Mouse (Mus musculus) heart, adult 18-20 months (tissue): Measurements from ENCODE around the gene U2af1l4. TPM values are rescaled to one million over a fixed set of nuclear protein-coding genes. Genes with fewer than 3 reads are reported as not detected.

Source experiments
- DNase-seq, 2 experiments: peaks; one replicate each; pipeline ENCODE4 v3.0.0; 2021 to 2022; ENCODE audit warnings: mixed read lengths in 1 of 2
- total RNA-seq, 2 experiments: library from RNA; stranded (reverse); gene quantifications; 2 replicates each; pipeline ENCODE4 v1.2.3; 2021

Gene U2af1l4
- total RNA-seq, 2 experiments from 2014 or later, result 61.2 to 65.9 TPM

DNA sequence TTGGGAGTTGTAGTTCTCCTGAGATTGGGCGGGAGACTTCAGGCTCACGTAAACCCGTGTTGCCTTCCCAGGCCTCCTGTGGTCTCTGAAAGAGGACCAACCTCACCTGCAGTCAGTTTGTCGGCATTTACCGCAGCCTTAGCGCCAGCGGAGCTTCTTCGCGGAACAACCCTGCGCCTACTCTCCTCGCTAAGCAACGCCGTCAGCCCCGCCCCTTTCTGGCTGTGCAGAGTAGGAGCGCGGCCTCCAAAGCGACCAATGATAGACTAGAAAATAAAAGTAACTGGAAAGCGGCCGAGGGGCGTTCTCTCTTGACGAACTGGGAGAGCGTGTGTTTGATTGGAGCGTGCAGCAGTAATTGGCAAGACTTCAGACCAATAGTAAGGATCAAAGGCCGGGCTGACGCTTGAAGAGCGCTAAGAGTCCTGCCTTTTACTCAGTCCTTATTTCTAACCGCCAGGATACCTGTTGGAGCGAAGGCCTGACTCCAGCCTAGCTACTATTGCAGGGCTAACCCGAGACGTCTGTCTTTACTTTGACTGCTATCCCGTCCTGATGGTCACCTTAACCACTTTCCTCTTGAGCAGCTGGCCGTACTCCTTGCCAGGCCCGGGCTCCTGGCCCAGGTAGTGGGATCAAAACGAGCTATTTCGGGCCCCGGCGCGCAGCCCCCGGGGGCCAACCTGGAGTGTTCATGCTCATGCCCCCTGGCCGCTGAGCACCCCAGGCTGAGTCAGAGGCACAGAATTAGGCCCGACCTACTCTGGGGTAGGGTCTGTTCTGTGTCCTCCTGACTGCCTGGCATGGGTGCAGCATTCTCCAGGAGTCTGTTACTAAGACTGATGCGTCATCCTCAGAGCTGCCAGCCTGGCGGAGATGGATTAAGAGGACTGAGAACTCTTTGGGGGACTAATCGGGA is 10.7 kb upstream of the U2af1l4 start, which contains the start of the genes Hspb6 and Proser3:
Hspb6 (plus strand) TSS at position 77 of the 919 bp plus-strand sequence.
Proser3 (minus strand) TSS at position 198 of the 919 bp plus-strand sequence.
- DNase-seq, result peak; percentile 99

DNA sequence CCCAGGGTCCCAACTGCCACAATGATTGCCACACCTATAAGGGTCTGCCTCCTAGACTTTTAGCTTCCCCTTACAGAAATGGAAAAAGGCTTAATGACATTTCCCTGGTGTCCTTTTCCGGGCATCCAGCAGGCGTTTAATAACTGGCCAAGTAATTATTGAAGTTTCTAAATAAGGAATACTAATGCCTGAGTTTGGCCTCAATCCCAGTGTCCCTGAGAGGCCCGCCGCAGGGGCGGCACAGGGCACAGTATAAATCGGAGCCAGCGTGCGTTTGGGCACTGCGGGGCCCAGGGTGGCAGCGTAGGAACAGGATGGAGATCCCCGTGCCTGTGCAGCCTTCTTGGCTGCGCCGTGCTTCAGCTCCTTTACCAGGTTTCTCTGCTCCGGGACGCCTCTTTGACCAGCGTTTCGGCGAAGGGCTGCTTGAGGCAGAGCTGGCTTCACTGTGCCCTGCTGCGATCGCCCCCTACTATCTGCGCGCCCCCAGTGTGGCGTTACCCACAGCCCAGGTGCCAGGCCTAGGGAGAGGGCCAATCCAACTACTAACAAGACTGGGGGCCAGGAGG is 10.0 kb upstream of the U2af1l4 start:
- peak; percentile 79 to 80 for DNase-seq

DNA sequence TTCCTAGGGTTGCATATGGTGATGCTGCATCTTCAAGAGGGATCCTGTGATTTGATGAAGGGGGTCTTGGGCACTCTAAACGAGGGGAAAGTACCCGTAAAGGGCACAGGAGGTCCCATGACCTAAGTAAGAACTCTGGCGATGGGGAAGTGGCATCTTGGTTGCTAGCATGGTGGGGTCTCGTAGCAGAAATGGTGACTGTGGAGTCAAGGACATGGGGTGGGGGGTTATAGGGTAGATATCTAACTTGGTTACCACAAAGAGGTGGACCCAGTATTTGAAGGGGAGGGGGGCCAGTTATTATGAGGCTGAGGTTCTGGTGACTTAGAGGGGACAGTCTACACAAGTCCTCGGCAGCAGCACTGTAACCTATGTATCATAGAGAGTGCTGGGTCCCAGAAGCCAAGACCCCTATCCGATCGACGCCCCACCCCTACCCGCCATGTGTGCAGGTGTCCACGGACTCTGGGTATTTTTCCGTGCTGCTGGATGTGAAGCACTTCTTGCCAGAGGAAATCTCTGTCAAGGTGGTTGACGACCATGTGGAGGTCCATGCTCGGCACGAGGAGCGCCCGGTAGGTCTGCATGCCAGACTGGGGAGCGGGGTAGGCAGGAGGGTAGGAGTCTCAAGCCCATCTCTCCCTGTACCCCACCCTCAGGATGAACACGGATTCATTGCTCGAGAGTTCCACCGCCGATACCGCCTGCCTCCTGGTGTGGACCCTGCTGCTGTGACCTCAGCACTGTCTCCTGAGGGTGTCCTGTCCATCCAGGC is 9.1 kb upstream of the U2af1l4 start:
- peak in 1 of 2 experiments; percentile 33 for DNase-seq

DNA sequence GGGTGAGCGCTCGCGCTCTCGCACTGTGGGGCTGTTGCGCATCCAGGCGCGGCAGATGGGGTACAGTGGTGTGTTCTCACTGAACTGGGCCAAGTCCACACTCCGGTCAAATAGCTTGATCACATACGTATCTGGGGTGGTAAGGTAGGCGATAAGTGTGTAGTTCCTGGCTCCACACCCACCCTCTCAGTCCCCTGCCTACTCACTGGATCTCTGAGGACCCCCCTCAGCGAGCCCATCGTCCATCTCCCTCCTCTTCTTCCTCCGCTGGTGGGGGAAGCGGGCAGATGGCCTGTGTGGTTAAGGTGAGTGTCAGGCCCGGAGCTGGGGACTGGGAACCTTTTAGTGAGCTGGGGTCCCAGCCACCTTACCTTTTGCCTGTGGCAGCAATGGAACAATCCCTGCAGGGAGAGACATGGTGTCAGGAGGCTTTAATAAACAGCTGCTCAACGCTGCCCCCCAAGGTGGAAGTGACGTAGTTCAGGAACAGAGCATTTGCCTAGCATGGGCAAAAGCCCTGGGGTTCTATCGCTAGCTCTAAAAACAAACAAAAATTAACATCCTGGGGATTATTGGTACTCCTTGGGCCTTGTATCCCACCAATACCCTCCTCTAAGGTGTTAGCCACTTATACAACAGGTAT is 6.1 kb upstream of the U2af1l4 start:
- no peak for DNase-seq

DNA sequence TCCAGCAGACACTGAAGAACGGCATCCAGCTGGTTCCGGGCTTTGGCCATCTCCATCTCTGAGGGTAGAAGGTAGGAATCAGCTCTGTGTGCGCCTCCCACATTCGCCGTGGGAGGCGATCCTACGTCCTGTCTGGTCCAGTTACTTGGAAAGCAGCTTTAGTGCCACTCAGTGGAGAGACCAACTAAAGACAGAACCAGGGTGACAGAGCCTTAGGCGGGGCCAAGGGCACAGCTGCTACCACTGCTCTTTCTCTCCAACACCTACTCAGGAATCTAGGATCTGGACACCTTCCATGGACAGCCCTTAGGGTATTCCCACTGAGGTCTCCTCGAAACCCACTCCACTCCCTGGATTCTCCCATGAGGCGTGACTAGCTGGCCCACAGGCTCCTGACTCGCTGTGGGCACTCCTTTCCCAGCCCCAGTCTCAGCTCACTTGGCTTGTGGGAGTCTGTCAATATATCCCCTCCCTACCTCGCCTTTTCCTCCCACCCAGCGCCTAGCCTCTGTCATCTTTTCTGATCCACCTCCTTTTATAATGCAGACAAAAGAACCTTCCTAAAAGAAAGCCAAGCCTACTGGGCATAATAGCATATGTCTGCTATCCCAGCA is 5.1 kb upstream of the U2af1l4 start:
- DNase-seq, result no peak

DNA sequence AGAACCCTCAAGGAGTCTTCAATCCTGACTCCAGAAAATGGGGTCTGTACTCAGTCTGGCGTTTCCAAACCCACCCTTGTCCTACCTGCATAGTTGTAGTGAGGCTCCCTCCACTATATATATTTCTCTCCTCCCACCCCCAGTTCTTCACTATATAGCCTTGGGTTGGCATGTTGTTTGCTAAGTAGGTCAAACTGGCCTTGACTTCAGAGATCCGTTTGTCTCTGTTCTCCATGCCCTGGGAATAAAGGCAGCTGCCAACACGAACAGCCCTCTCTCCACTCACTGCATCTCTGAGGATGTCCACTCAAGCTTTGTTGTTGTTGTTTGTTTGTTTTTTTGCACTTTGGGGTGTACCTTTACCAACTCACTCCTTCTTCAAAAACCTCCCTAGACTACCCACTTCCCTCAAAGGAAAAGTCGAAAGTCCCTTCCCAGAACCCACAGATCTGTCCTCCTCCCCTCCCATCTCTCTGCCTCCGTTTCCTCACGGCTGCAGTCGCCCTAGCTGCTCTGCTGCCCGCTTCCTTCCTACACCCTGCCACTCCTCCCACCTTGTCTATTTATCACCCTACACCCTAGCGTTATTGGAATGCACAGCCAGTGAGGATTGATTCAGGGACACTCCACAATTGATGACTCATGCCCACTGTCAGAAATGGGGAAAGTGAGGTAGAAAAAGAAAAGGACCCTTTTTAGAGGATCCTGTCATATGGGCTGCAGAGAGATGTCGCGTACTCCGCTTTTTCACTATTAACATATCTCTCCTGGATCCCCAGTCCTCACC is 4.3 kb upstream of the U2af1l4 start:
- no peak for DNase-seq

DNA sequence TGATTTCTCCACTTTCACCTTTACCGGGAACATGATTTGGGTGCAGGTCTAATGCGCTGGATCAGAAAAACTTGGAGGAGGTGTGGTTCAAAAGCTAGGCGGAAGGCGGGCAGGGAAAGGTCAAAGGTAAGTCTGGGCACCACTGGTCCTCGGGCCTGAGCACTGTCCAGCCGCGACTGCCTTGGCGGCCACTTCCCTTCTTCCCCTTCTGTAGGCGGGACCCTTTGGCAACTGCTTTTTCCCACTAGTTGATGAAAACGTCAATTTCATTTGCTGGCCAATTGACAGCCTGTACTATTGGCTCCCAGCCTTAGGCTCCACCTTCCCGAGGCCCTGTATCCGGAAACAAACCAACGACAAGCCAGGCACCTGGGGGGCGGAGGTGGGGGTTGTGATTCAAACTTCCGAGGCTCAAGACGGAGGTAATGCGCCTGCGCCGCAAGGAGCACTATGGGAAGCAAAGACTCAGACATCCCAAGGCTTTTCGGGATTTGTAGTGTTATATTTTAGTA is 3.6 kb upstream of the U2af1l4 start, which contains the start of gene Lin37:
Lin37 (minus strand) TSS at position 396 of the 512 bp plus-strand sequence.
- DNase-seq, result peak; percentile 96 to 99

DNA sequence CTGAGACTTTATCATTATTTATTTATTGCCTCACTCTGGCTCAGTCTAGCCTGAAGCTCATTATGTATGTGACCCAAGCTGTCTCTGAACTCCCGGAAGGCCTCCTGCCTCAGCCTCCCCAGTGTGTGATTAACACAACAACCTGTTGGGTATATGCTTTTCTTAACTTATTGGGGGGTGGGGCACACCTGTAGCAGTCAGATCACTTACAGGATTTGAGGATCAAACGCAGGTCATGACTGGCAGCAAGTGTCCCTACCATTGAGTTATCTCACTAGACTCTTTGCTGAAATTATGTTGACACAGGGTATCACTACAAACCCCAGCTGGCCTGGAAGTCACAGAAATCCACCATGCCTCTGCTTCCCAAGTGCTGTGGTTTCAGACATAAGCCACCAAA is 2.8 kb upstream of the U2af1l4 start:
- DNase-seq, result no peak

DNA sequence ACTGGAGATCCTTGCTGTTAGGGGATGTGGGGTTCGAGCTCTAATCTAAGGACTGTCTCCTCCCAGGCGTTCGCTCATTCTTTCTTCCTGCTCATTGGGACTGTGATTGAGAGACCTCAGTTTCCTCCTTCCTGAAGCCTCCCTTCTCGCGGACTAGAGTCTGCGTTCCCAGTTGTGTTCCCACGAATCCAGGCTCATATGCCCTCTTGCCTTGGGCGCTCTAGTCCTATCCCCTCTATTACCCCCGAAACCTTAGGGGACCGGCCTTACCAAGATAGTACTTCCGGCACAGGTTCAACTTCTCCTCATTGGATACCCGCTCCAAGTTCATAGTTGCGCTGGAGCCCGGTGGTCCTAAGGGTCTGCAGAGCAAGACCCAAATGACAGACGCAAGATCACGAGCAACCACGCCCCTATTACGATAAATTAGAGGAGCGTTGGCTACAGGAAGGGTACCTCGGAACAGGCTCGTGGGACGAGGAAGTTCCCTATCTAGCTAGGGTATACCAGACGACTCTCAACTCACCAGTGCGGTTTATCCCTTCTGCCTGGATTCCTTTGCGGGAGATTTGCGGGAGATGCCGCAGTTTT is 480 bp upstream of the U2af1l4 start:
- no peak for DNase-seq

DNA sequence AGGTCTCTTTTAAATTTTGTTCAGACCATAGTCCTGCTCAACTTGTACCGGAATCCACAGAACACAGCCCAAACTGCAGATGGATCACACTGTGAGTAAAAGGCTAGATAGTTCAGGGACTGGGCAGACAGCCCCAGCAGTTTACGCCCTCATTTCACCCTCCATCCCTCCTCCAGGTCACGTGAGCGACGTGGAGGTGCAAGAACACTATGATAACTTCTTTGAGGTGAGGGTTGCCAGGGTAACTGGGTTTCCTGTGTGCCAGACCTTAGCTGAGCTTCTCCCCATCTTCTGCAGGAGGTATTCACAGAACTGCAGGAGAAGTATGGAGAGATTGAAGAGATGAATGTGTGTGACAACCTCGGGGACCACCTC is 792 bp downstream of the U2af1l4 start:
- no peak for DNase-seq

DNA sequence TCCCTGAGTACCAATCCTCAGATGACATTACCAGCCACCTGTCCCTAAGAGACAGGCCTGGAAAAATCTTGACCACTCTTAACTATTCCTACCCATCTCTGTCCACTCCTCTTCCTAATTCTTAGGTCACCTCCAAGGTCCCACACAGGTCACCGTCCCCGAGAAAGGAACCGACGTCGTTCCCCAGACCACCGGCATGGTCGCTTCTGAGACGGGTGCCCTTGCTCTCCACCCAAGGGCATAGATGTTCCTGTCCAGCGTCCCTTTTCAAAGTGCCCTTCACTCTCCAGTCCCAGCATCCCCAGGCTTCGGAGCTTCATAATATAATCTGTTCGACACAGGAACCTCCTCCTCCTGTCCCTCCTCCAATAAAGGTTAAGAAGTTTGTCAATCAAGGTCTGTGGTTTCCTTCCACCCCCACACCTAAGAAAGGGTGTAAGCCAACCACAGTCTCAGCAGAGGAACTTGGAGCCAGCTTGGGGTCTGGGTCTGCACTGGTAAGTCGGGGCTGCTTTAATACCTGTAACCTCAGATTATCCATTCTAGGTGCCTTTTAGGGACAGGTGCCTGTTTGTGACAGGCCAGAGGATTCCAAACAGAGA is 2.0 kb downstream of the U2af1l4 start, which contains the start of gene Igflr1:
Igflr1 (plus strand) TSS at position 458 of the 602 bp plus-strand sequence.
- DNase-seq, result no peak

DNA sequence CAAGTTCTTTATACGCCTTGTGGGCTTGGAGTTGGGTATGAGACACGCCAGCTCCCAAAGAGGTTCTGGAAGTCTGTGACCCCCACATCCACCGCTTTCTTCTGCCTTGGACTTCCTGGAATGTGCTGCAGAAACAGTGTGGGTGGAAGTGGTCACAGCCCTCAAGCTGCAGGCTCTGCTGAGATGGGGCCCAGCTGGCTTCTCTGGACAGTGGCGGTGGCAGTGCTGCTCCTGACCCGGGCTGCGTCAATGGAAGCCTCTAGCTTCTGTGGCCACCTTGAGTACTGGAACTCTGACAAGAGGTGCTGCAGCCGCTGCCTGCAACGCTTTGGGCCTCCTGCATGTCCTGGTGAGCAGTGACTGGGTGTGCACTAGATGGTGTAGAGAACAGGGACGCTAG is 2.9 kb downstream of the U2af1l4 start:
- DNase-seq, result no peak

DNA sequence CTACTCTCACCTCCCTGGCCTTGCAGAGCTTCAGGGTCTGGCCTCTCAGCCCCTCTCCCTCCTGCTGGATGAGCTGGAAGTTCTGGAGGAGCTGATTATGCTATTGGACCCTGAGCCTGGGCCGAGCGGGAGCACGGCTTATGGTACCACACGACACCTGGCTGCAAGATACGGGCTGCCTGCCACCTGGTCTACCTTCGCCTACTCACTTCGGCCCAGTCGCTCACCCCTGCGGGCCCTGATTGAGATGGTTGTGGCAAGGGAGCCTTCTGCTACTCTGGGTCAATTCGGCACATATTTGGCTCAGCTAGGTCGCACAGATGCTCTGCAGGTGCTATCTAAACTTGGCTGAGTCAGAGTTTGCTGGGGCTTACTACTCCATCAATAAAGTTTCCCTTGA is 4.5 kb downstream of the U2af1l4 start:
- no peak for DNase-seq

DNA sequence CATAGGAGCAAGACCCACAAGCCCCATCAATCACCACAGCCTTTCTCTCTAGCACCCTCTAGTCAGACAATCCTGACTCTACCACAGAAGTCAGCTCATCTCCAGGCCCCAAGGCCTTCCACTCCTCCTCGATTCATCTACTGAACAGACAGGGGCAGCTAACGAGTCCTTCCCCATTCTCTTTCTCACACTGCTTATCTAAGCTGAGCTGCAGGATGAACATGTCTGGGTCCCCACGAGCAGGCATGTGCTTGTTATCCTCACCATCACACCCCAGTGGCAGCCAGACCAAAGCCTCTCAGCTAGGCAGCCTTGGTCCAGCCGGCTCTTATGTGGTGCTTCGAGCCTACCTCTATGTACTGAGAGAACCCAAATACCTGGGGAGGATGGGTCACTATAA is 9.3 kb downstream of the U2af1l4 start:
- DNase-seq, result no peak

DNA sequence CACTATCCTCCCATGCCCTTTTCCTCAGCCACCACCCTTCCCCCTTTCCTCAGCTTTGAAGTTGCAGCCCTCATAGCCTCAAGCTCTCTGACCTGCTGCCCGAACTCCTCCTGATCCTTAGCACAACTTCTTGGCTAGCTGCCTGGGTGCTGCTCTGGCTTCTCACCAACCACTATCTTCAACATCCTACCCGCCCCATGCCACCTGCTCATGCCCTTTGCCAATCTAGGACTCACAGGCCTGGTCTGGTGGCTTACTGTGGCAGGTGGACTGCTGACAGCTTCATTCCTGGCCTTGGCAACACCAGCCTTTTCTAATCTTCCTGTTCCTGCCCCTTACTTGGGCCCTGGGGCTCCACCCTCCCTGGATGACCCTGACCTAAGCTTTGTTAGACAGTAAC is 9.9 kb downstream of the U2af1l4 start:
- peak; percentile 69 to 75 for DNase-seq

DNA sequence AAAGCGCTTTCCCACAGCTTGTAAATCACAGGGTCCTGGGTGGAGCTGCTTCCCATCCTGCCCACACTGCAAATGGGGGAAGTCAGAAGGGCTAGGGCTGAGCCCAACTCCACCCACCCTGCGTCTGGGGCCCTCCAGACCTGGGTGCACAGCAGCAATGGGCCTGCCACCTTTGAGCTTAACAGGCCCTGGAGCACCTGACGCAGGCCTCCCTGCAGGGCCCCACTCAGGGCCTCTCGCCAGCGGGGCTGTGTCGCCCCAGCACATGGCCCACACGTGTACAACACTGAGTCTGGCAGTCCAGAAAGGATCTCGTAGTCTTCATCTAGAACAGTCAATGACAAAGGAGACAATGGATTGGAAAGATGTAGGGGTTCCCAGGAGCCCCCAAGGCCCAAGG is 16.8 kb downstream of the U2af1l4 start:
- no peak for DNase-seq

DNA sequence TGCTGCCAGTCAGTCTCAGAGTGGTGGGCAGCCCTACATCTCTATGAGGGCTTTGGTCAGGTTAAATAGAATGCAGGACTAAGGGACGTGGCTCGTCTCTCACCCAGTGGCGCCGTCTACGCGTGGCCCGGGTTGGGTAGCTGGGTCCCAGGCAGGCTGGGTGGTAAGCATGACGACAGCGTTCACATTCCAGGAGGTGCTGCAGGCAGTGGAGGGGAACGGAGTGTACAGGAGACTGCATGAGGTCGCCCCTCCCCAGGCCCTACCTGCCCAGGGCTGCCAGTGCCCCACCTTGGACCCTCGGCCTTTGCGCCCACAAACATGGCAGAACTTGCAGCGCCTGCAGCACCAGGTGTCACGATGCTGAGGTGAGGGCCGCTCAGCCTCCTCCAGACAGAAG is 18.4 kb downstream of the U2af1l4 start:
- DNase-seq, result no peak

DNA sequence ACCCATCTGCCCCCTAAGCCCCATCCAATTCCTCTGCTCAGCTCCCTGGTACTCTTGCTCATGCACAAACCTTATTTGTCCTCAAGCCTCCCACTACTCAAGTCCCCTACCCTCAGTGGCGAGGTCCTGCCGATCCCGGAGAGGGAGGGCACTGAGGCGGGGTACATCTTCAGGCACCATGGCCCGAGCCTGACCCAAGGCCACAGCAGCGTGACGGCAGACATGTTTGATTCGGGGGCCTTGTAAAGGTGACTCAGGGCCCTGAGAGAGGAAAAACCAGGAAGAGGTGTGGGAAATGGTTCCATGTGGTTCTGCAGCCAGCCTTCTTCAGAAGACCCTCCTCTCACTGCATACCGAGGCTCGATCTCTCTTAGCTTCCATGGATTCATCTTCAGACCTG is 21.2 kb downstream of the U2af1l4 start:
- no peak for DNase-seq

DNA sequence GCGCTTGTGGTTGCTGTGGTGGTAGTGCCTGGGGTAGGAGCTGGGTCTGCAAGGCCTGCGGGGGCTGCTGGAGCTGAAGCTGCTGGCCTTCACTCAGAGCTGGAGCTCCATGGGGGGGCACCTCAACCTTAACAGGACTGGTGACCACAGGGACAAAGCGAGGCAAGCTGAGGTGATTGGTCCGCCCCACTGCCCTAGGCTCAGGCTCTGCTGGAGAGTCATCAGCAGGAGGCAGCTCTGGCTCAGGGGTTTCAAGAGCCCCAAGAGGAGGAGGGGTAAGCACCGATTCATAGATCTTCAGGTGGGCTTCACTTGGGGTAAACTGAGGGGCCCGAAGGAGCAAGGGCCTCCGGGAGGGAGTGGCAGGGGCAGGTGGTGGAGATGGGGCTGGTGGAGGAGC is 22.1 kb downstream of the U2af1l4 start:
- no peak for DNase-seq
